Mouse (Mus musculus): Measurements from ENCODE around the gene Dhrs11. TPM values are rescaled to one million over a fixed set of nuclear protein-coding genes. Genes with fewer than 3 reads are reported as not detected.

The Dhrs11 gene
- 27.1 TPM for polyA plus RNA-seq (2017; shearing (Covaris generic))

GRCm38 (mm10) chr11:84828516-84829399, at the start of gene Dhrs11:
Gene Dhrs11, minus strand, starts transcription at chr11:84828994.

GRCm38 (mm10) chr11:84870337-84871043, 41.7 kb upstream of the Dhrs11 start, which contains the start of gene Ggnbp2:
Gene Ggnbp2, minus strand, starts transcription at chr11:84870817.

GRCm38 (mm10) chr11:84818961-84819692, 9.7 kb downstream of the Dhrs11 start, which contains the start of gene Mrm1:
Gene Mrm1, minus strand, starts transcription at chr11:84819515.

Other genes with a start within 250 kb of the Dhrs11 start
- gene Mrm1, start 9.5 kb downstream of the Dhrs11 start, polyA plus RNA-seq (2017; shearing (Covaris generic)), result 21.3 TPM
- gene Ggnbp2, start 41.8 kb upstream of the Dhrs11 start, polyA plus RNA-seq (2017; shearing (Covaris generic)), result 113 TPM
- 2.4 TPM for gene Myo19, start 51.2 kb upstream of the Dhrs11 start, polyA plus RNA-seq (2017; shearing (Covaris generic))
- gene Pigw, start 51.3 kb upstream of the Dhrs11 start, polyA plus RNA-seq (2017; shearing (Covaris generic)), result 5.8 TPM
- gene Znhit3, start 87.4 kb upstream of the Dhrs11 start, polyA plus RNA-seq (2017; shearing (Covaris generic)), result 40.2 TPM
- not detected for gene Car4, start 128.8 kb upstream of the Dhrs11 start, polyA plus RNA-seq (2017; shearing (Covaris generic))

Data from CD4-positive, CD25-positive, alpha-beta regulatory T cell, adult 9 weeks (primary cell).